Mouse (Mus musculus) CH12.LX (cell line): ENCODE data around the gene Plod3. TPM values are rescaled to one million over a fixed set of nuclear protein-coding genes. Genes with fewer than 3 reads are reported as not detected.

Experiments used
- DNase-seq: peaks from one replicate; pipeline ENCODE4 v3.0.0-alpha.2; 2013; ENCODE audit errors: extremely low read depth
- H3K27ac ChIP-seq: 2 replicates; pipeline ENCODE4 v1.5.1; 2012; ENCODE audit warnings: low read depth, mild to moderate bottlenecking, control low read depth, moderate library complexity; ENCODE audit not compliant: insufficient read depth
- H3K27me3 ChIP-seq: replicated peaks from 2 replicates; pipeline ENCODE3; 2012; ENCODE audit warnings: inconsistent platforms
- H3K36me3 ChIP-seq, 2 experiments: replicated peaks in 1 of 2; 2 replicates each; pipeline versions ENCODE3 to v1.6.1; 2012; ENCODE audit warnings: inconsistent platforms in 1 of 2, low read length in 1 of 2, mild to moderate bottlenecking in 1 of 2, mixed read lengths in 1 of 2, moderate library complexity in 1 of 2; ENCODE audit not compliant: control insufficient read depth in 1 of 2, insufficient read depth in 1 of 2
- H3K4me1 ChIP-seq, 2 experiments: 2 replicates each; pipeline ENCODE4 v1.6.1; 2012; ENCODE audit warnings: inconsistent platforms in 1 of 2, moderate library complexity in 1 of 2; ENCODE audit not compliant: insufficient read depth in 2 of 2, control insufficient read depth in 1 of 2
- H3K4me2 ChIP-seq: 2 replicates; pipeline ENCODE4 v1.6.1; 2012; ENCODE audit warnings: low read depth, mild to moderate bottlenecking, control low read depth; ENCODE audit not compliant: poor library complexity, insufficient read depth, severe bottlenecking
- H3K4me3 ChIP-seq, 3 experiments: fragments of 150-350 bp in 1 of 3; sonication (generic) in 1 of 3; replicated peaks in 1 of 3; 2 replicates each; pipeline versions ENCODE3 to v1.5.1; 2011 to 2012; ENCODE audit warnings: low read depth in 2 of 3, low read length in 2 of 3, mild to moderate bottlenecking in 2 of 3, moderate library complexity in 2 of 3, control low read depth in 1 of 3, improper control_type of control experiment in 1 of 3, inconsistent platforms in 1 of 3, mixed read lengths in 1 of 3; ENCODE audit not compliant: poor library complexity in 1 of 3
- H3K79me2 ChIP-seq: replicated peaks from 2 replicates; pipeline ENCODE4 v1.6.1; 2012; ENCODE audit warnings: mild to moderate bottlenecking, moderate library complexity; ENCODE audit not compliant: control insufficient read depth, poor library complexity, insufficient read depth, severe bottlenecking; ENCODE audit errors: extremely low read depth
- H3K9ac ChIP-seq: 2 replicates; pipeline ENCODE4 v1.6.1; 2012; ENCODE audit warnings: low read depth, mild to moderate bottlenecking, control low read depth, moderate library complexity; ENCODE audit not compliant: insufficient read depth
- H3K9me3 ChIP-seq: replicated peaks from 2 replicates; pipeline ENCODE3; 2012; ENCODE audit warnings: low read length, inconsistent platforms, mixed read lengths
- BHLHE40 ChIP-seq: IDR thresholded peaks from 2 replicates; pipeline ENCODE4 v1.6.1; 2011; ENCODE audit warnings: mild to moderate bottlenecking, low read depth, low read length, improper control_type of control experiment
- CHD1 ChIP-seq: IDR thresholded peaks from 2 replicates; pipeline ENCODE4 v1.6.1; 2012; ENCODE audit warnings: low read depth, low read length, improper control_type of control experiment, inconsistent platforms
- CHD2 ChIP-seq: IDR thresholded peaks from 2 replicates; pipeline ENCODE4 v1.6.1; 2011; ENCODE audit warnings: low read length, improper control_type of control experiment
- CTCF ChIP-seq, 2 experiments: IDR thresholded peaks in 1 of 2; conservative IDR thresholded peaks in 1 of 2; 2 replicates each; pipeline ENCODE4 v1.5.1; 2011 to 2012; ENCODE audit warnings: low read depth in 2 of 2, low read length in 2 of 2, improper control_type of control experiment in 1 of 2, inconsistent platforms in 1 of 2, mild to moderate bottlenecking in 1 of 2, moderate library complexity in 1 of 2
- E2F4 ChIP-seq: IDR thresholded peaks from 2 replicates; pipeline ENCODE4 v1.6.1; 2011; ENCODE audit warnings: low read depth, low read length, improper control_type of control experiment; ENCODE audit not compliant: insufficient replicate concordance
- EP300 ChIP-seq: IDR thresholded peaks from 2 replicates; pipeline ENCODE4 v1.6.1; 2011; ENCODE audit warnings: low read length, improper control_type of control experiment
- HCFC1 ChIP-seq: IDR thresholded peaks from 2 replicates; pipeline ENCODE4 v1.6.1; 2012; ENCODE audit warnings: low read depth, mild to moderate bottlenecking, inconsistent platforms, low read length, improper control_type of control experiment
- IRF4 ChIP-seq: IDR thresholded peaks from 2 replicates; pipeline ENCODE4 v1.6.1; 2014; ENCODE audit warnings: low read depth, mild to moderate bottlenecking, inconsistent platforms, low read length, improper control_type of control experiment
- JUN ChIP-seq: IDR thresholded peaks from 2 replicates; pipeline ENCODE4 v1.6.1; 2011; ENCODE audit warnings: low read depth, mild to moderate bottlenecking, low read length, improper control_type of control experiment, moderate library complexity; ENCODE audit not compliant: insufficient read depth
- JUND ChIP-seq: conservative IDR thresholded peaks from 2 replicates; pipeline ENCODE4 v1.6.1; 2011; ENCODE audit warnings: low read depth, low read length, improper control_type of control experiment
- KAT2A ChIP-seq: IDR thresholded peaks from 2 replicates; pipeline ENCODE4 v1.6.1; 2012; ENCODE audit warnings: low read length, improper control_type of control experiment, inconsistent platforms; ENCODE audit not compliant: insufficient replicate concordance
- MAFK ChIP-seq: IDR thresholded peaks from 2 replicates; pipeline ENCODE4 v1.6.1; 2011; ENCODE audit warnings: low read length, improper control_type of control experiment; ENCODE audit not compliant: insufficient replicate concordance
- MAZ ChIP-seq: IDR thresholded peaks from 2 replicates; pipeline ENCODE4 v1.6.1; 2012; ENCODE audit warnings: low read depth, mild to moderate bottlenecking, inconsistent platforms, low read length, improper control_type of control experiment, moderate library complexity
- MXI1 ChIP-seq: IDR thresholded peaks from 2 replicates; pipeline ENCODE4 v1.6.1; 2011; ENCODE audit warnings: mild to moderate bottlenecking, low read depth, low read length, improper control_type of control experiment
- MYC ChIP-seq: IDR thresholded peaks from 2 replicates; pipeline ENCODE4 v1.6.1; 2011; ENCODE audit warnings: low read depth, mild to moderate bottlenecking, improper control_type of control experiment, low read length
- NELFE ChIP-seq: IDR thresholded peaks from 2 replicates; pipeline ENCODE4 v1.6.1; 2011; ENCODE audit warnings: low read depth, low read length, improper control_type of control experiment
- NRF1 ChIP-seq: IDR thresholded peaks from 2 replicates; pipeline ENCODE4 v1.6.1; 2014; ENCODE audit warnings: low read depth, mild to moderate bottlenecking, inconsistent platforms, low read length, improper control_type of control experiment, moderate library complexity
- POLR2AphosphoS2 ChIP-seq: IDR thresholded peaks from 2 replicates; pipeline ENCODE4 v1.6.1; 2011; ENCODE audit warnings: low read depth, low read length, improper control_type of control experiment
- RAD21 ChIP-seq: IDR thresholded peaks from 2 replicates; pipeline ENCODE4 v1.6.1; 2011; ENCODE audit warnings: low read depth, mild to moderate bottlenecking, low read length, improper control_type of control experiment, moderate library complexity
- RCOR1 ChIP-seq: conservative IDR thresholded peaks from 2 replicates; pipeline ENCODE4 v1.6.1; 2012; ENCODE audit warnings: low read depth, mild to moderate bottlenecking, inconsistent platforms, low read length, improper control_type of control experiment
- SMC3 ChIP-seq: IDR thresholded peaks from 2 replicates; pipeline ENCODE4 v1.6.1; 2011; ENCODE audit warnings: low read depth, low read length, improper control_type of control experiment
- TBP ChIP-seq: conservative IDR thresholded peaks from 2 replicates; pipeline ENCODE4 v1.6.1; 2011; ENCODE audit warnings: low read depth, low read length, improper control_type of control experiment
- TCF12 ChIP-seq: IDR thresholded peaks from 2 replicates; pipeline ENCODE4 v1.6.1; 2014; ENCODE audit warnings: low read depth, mild to moderate bottlenecking, inconsistent platforms, low read length, improper control_type of control experiment
- ZKSCAN1 ChIP-seq: IDR thresholded peaks from 2 replicates; pipeline ENCODE4 v1.6.1; 2012; ENCODE audit warnings: low read depth, inconsistent platforms, low read length, improper control_type of control experiment, borderline replicate concordance
- ZNF384 ChIP-seq: IDR thresholded peaks from 2 replicates; pipeline ENCODE4 v1.6.1; 2012; ENCODE audit warnings: low read depth, low read length, improper control_type of control experiment, inconsistent platforms
- dilution Hi-C: fragments of 300-500 bp; cut with MboI; formaldehyde crosslinking; loops from 2 replicates; pipeline ENCODE4 v1.14.3; 2020; ENCODE audit warnings: low sequenced_read_pairs; ENCODE audit not compliant: extremely low pct_unique_long_range_greater_than_20kb, extremely low pct_ligation_motif_present
- in situ Hi-C: fragments of 300-500 bp; cut with MboI; formaldehyde crosslinking; loops from 3 replicates; pipeline ENCODE4 v1.14.3; 2019; ENCODE audit warnings: low sequenced_read_pairs, low pct_ligation_motif_present, low pct_unique_long_range_greater_than_20kb, mixed read lengths
- polyA plus RNA-seq: library from polyadenylated mRNA; unstranded; fragments of >175 nt; gene quantifications from 2 replicates; pipeline ENCODE4 v1.2.1, GENCODE M21; 2012; ENCODE audit warnings: low read depth; ENCODE audit not compliant: insufficient read length
- total RNA-seq, 2 experiments: library from RNA; depleted of rRNA; stranded (reverse); fragments of 300-350 nt in 1 of 2; fragments of >200 nt in 1 of 2; gene quantifications; 2 replicates each; pipeline ENCODE4 v1.2.3; 2012 to 2014

The Plod3 gene
- total and polyA plus RNA-seq, 3 experiments = 8.8 to 45.2 (median 23.6) TPM

DNA sequence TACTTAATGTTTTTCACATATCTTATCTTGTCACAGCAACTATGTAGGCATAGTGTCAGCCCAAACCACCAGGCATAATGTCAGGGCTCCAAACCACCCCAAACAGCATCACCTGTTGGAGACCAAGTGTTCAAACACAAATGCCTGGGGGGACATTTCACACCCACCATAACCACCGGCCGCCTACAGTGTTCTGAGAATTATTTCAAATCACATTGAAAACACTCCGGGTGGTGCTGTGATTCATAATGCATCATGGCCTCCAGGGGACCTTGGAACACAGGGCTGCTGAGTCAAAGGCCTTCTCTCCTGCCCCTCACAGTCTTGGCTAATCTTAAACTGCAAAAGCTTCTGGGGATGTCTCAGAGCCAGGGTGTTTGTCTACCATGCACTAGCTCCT, 29.1 kb downstream of the Plod3 start:
- Histone ChIP-seq H3K9ac (no peak overlapping the region), H3K79me2 (no peaks in the 10 kb centered on the region), H3K4me2 (no peak overlapping the region), H3K4me1 (no peaks in the 10 kb centered on the region), H3K9me3 (peaks cover 20% of the 10 kb centered on the region), H3K4me3 (no peak overlapping the region), H3K36me3 (no peaks in the 10 kb centered on the region), H3K27me3 (peaks cover 44% of the 10 kb centered on the region), H3K27ac (no peak overlapping the region)
- dilution Hi-C loops = no loop called here
- TF ChIP-seq MYC (no peak), CTCF (conservative IDR thresholded peaks at IDR 0.05 in 1 of 2, IDR thresholded peaks at IDR 0.05 in 1 of 2; ENCODE audit: low read depth in 2 of 2, low read length in 2 of 2) (no peak), ZKSCAN1 (no peak), NELFE (no peak), JUN (no peak), IRF4 (no peak), JUND (no peak), CHD2 (no peak), MAFK (no peak), HCFC1 (no peak), TBP (no peak), EP300 (no peak), KAT2A (no peak)
- in situ Hi-C loops = no loop called here
- DNase-seq = no peak

DNA sequence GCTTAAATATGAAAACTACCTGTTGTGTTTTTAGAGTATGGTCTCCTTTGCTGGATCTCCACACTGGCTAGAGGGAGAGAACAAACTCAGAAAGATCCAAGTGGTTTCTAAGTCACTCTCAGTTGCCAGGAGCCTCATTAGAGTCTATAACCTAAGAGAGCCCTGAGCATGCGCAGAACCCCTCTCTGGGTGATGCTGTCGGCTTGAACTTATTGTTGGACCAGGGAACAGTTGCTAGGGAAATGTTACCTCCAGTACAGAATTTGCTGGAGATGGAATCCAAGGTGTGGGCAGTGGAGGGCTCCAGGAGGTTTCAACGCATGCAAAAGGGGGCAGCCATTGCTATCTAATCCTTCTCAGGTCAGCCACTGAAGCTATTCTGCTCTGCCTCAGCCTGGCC, 37.5 kb downstream of the Plod3 start:
- no peak overlapping the region for H3K4me3 ChIP-seq
- H3K27me3 ChIP-seq = peaks cover 84% of the 10 kb centered on the region
- H3K4me2 ChIP-seq = no peak overlapping the region
- H3K79me2 ChIP-seq = no peaks in the 10 kb centered on the region
- H3K9me3 ChIP-seq = peaks cover 6% of the 10 kb centered on the region
- no peak overlapping the region for H3K27ac ChIP-seq
- no peak for DNase-seq
- in situ Hi-C loops (loop anchor here (10.0 kb wide), 1 partner anchor 90 kb away; the partner anchor contains the start of gene Trim56), dilution Hi-C loops (no loop called here)
- H3K9ac ChIP-seq = no peak overlapping the region
- no peaks in the 10 kb centered on the region for H3K36me3 ChIP-seq
- peak; percentile 74 for TF ChIP-seq NRF1
- no peak for TF ChIP-seq BHLHE40
- H3K4me1 ChIP-seq = peaks cover 6 to 8% of the 10 kb centered on the region in 2 experiments

DNA sequence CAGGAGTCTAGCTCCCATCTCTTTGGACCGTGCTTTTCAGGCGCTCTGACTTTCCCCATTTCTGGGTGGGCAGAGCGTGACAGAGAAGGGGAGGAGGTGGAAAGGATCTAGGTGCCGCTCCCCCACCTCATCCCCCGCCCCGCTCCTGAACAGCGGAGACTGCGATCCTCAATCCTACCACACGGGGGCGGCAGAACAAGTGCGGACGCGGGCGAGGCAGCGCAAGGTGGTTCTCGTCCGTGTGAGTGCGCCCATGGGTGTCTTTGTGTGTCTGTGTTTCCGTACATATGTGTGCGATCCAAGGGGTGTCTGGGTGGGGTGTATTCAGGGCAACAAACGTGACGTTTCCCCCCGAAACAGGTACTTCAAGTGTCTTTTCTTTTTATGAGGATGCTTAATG, 38.3 kb downstream of the Plod3 start:
- peaks cover 6 to 13% of the 10 kb centered on the region in 2 experiments for H3K4me1 ChIP-seq
- H3K9me3 ChIP-seq = peaks cover 6% of the 10 kb centered on the region
- H3K79me2 ChIP-seq = no peaks in the 10 kb centered on the region
- peak overlapping the region; percentile 65 for H3K4me2 ChIP-seq
- H3K9ac ChIP-seq = no peak overlapping the region
- peak; percentile 58 for DNase-seq
- dilution Hi-C loops = no loop called here
- H3K27ac ChIP-seq = no peak overlapping the region
- peak overlapping the region in 1 of 3 experiments; percentile 23 for H3K4me3 ChIP-seq
- peaks cover 87% of the 10 kb centered on the region for H3K27me3 ChIP-seq
- H3K36me3 ChIP-seq = no peaks in the 10 kb centered on the region
- in situ Hi-C loops = loop anchor here (10.0 kb wide), 1 partner anchor 90 kb away; the partner anchor contains the start of gene Trim56
- TF ChIP-seq ZNF384 = no peak
- 0 out of 2 replicates have a peak, but pooled peaks have one; percentile 13 for TF ChIP-seq CHD2
- no peak for TF ChIP-seq MAFK
- TF ChIP-seq SMC3 = peak; percentile 82
- TF ChIP-seq E2F4 = no peak
- TF ChIP-seq HCFC1 = no peak
- TF ChIP-seq MXI1 = 0 out of 2 replicates have a peak, but pooled peaks have one; percentile 45
- TF ChIP-seq RAD21 = peak; percentile 54
- no peak for TF ChIP-seq POLR2AphosphoS2
- TF ChIP-seq TBP = no peak
- no peak for TF ChIP-seq ZKSCAN1
- no peak for TF ChIP-seq CHD1
- no peak for TF ChIP-seq EP300
- TF ChIP-seq MAZ = peak; percentile 87
- 0 out of 2 replicates have a peak, but pooled peaks have one; percentile 35 for TF ChIP-seq RCOR1
- TF ChIP-seq TCF12 = 0 out of 2 replicates have a peak, but pooled peaks have one; percentile 31
